Mouse (Mus musculus) forebrain, embryonic 16.5 days (tissue): Measurements from ENCODE around the gene Bcl11b. TPM values are rescaled to one million over a fixed set of nuclear protein-coding genes. Genes with fewer than 3 reads are reported as not detected.

Source experiments
- ATAC-seq: fragments of 200-750 bp; cut with Nextera tagmentation; 2 replicates; pipeline ENCODE4 v1.8.0; 2017; ENCODE audit warnings: mild to moderate bottlenecking, moderate library complexity
- H3K27ac ChIP-seq: fragments of 300-500 bp; sonication (generic); 2 replicates; pipeline ENCODE4 v1.5.1; 2014; ENCODE audit warnings: low read length, control low read depth
- H3K27me3 ChIP-seq: fragments of 300-500 bp; sonication (generic); replicated peaks from 2 replicates; pipeline ENCODE4 v1.6.1; 2014; ENCODE audit warnings: low read length; ENCODE audit not compliant: control insufficient read depth, insufficient read depth
- H3K36me3 ChIP-seq: fragments of 300-500 bp; sonication (generic); 2 replicates; pipeline ENCODE4 v1.6.1; 2014; ENCODE audit not compliant: control insufficient read depth, insufficient read depth
- H3K4me1 ChIP-seq: fragments of 300-500 bp; sonication (generic); replicated peaks from 2 replicates; pipeline ENCODE4 v1.6.1; 2014; ENCODE audit warnings: low read length; ENCODE audit not compliant: control insufficient read depth, insufficient read depth
- H3K4me2 ChIP-seq: fragments of 300-500 bp; sonication (generic); 2 replicates; pipeline ENCODE4 v1.6.1; 2014; ENCODE audit warnings: mild to moderate bottlenecking, low read length, control low read depth
- H3K4me3 ChIP-seq: fragments of 300-500 bp; sonication (generic); replicated peaks from 2 replicates; pipeline ENCODE4 v1.5.1; 2014; ENCODE audit warnings: mild to moderate bottlenecking, low read length, control low read depth
- H3K9ac ChIP-seq: fragments of 300-500 bp; sonication (generic); replicated peaks from 2 replicates; pipeline ENCODE4 v1.6.1; 2014; ENCODE audit warnings: low read depth, low read length, control low read depth
- H3K9me3 ChIP-seq: fragments of 300-500 bp; sonication (generic); 2 replicates; pipeline ENCODE4 v1.6.1; 2016; ENCODE audit warnings: low read length; ENCODE audit not compliant: control insufficient read depth
- WGBS: fragments of 180-500 bp; shearing (Covaris S2); extraction: QIAGEN DNeasy Blood & Tissue Kit; methylation state at CpG from one replicate; pipeline ENCODE4 v1.1.7; 2014; 5-methylcytosine and 5-hydroxymethylcytosine counted together
- polyA plus RNA-seq: library from polyadenylated mRNA; unstranded; fragments of >200 nt; fragmentation: Nextera tagmentation; extraction: Ambion mirVana; gene quantifications from 2 replicates; pipeline ENCODE4 v1.2.1, GENCODE M21; 2015

Gene Bcl11b
- polyA plus RNA-seq, 1 experiment from 2014 or later: 81.4 TPM

- no peak for ATAC-seq
- Histone ChIP-seq H3K36me3 (no peaks in the 10 kb centered on the region), H3K4me3 (no peak overlapping the region), H3K4me1 (peaks cover 33% of the 10 kb centered on the region), H3K9me3 (no peaks in the 10 kb centered on the region), H3K27me3 (no peaks in the 10 kb centered on the region), H3K4me2 (no peak overlapping the region), H3K9ac (no peak overlapping the region), H3K27ac (no peak overlapping the region)
- 43% methylated on average over 11 of the region's 11 CpGs for WGBS
Observed at GRCm38 (mm10) chr12:108010346-108010745, 6.9 kb upstream of the Bcl11b start.

DNA sequence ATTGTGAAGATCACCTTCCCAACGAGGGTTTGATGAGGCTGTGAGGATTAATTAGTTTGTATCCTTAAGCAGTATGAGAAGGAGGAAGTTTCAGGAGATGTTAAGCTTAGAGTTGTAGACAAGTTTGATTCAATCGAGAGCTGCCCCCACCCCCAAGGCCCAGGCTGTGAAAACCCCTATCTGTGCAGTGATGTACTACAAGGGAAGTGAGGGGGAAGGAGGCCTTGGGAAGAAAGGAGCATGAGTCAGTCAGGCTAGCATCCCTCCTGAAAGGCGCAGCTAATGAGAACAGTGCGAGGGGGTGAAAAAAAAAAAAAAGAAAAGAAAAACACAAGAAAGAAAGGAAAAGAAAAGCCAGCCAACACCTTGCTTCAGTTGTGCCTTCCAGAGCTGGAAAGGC, 5.8 kb upstream of the Bcl11b start:
- no peak overlapping the region for H3K27ac ChIP-seq
- no peak overlapping the region for H3K4me3 ChIP-seq
- no peaks in the 10 kb centered on the region for H3K9me3 ChIP-seq
- 17% methylated on average over 4 of the region's 4 CpGs for WGBS
- peaks cover 39% of the 10 kb centered on the region for H3K4me1 ChIP-seq
- no peak overlapping the region for H3K4me2 ChIP-seq
- no peaks in the 10 kb centered on the region for H3K36me3 ChIP-seq
- no peak for ATAC-seq
- H3K27me3 ChIP-seq: no peaks in the 10 kb centered on the region
- no peak overlapping the region for H3K9ac ChIP-seq

- no peaks in the 10 kb centered on the region for H3K36me3 ChIP-seq
- H3K27me3 ChIP-seq: no peaks in the 10 kb centered on the region
- H3K9ac ChIP-seq: peak overlapping the region; percentile 69
- ATAC-seq: peak; percentile 86
- peak overlapping the region; percentile 72 for H3K4me2 ChIP-seq
- H3K27ac ChIP-seq: peak overlapping the region; percentile 79
- H3K4me3 ChIP-seq: peak overlapping the region; percentile 81
- H3K9me3 ChIP-seq: no peaks in the 10 kb centered on the region
- peaks cover 35% of the 10 kb centered on the region for H3K4me1 ChIP-seq
- 1% methylated on average over 56 of the region's 56 CpGs for WGBS
Observed at GRCm38 (mm10) chr12:108005816-108006626, 2.6 kb upstream of the Bcl11b start.

DNA sequence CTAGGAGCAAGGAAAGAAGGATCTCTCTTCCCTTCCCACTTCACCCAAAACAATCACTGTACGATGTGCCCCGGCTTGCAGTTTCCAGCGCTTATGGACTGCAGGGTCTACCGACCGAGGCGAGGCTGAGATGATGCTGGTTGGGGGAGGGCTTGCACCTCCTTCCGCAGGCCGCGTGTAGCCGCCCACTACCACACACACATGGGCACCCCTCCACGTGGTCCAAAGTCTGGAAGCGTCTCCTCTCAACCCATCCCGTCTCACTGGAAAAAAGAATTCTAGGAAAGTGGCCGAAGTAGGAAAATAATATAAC, 2.0 kb upstream of the Bcl11b start:
- H3K27me3 ChIP-seq: no peaks in the 10 kb centered on the region
- ATAC-seq: no peak
- peak overlapping the region; percentile 79 for H3K27ac ChIP-seq
- 14% methylated on average over 14 of the region's 14 CpGs for WGBS
- peak overlapping the region; percentile 81 for H3K4me3 ChIP-seq
- no peaks in the 10 kb centered on the region for H3K36me3 ChIP-seq
- H3K4me1 ChIP-seq: peaks cover 35% of the 10 kb centered on the region
- H3K4me2 ChIP-seq: peak overlapping the region; percentile 72
- H3K9ac ChIP-seq: peak overlapping the region; percentile 65
- H3K9me3 ChIP-seq: no peaks in the 10 kb centered on the region

GRCm38 (mm10) chr12:108004701-108005487, 1.5 kb upstream of the Bcl11b start:
- WGBS: 2% methylated on average over 42 of the region's 43 CpGs
- H3K27ac ChIP-seq: peak overlapping the region; percentile 79
- H3K4me3 ChIP-seq: peak overlapping the region; percentile 81
- H3K27me3 ChIP-seq: no peaks in the 10 kb centered on the region
- peak overlapping the region; percentile 72 for H3K4me2 ChIP-seq
- H3K9ac ChIP-seq: peak overlapping the region; percentile 65
- ATAC-seq: no peak
- peaks cover 33% of the 10 kb centered on the region for H3K4me1 ChIP-seq
- H3K36me3 ChIP-seq: no peaks in the 10 kb centered on the region
- no peaks in the 10 kb centered on the region for H3K9me3 ChIP-seq

- Histone ChIP-seq H3K27me3 (no peaks in the 10 kb centered on the region), H3K27ac (peak overlapping the region; percentile 100), H3K4me2 (peak overlapping the region; percentile 72), H3K4me1 (peaks cover 31% of the 10 kb centered on the region), H3K9me3 (no peaks in the 10 kb centered on the region), H3K9ac (peak overlapping the region; percentile 100), H3K4me3 (peak overlapping the region; percentile 81), H3K36me3 (no peaks in the 10 kb centered on the region)
- WGBS: under 1% methylated on average over 35 of the region's 35 CpGs
- ATAC-seq: peak; percentile 69
Observed at GRCm38 (mm10) chr12:108003928-108004327, 526 bp upstream of the Bcl11b start.

- H3K4me1 ChIP-seq: peaks cover 42% of the 10 kb centered on the region
- peak overlapping the region; percentile 72 for H3K4me2 ChIP-seq
- H3K4me3 ChIP-seq: peak overlapping the region; percentile 81
- no peaks in the 10 kb centered on the region for H3K36me3 ChIP-seq
- H3K9ac ChIP-seq: peak overlapping the region; percentile 100
- H3K9me3 ChIP-seq: no peaks in the 10 kb centered on the region
- no peak for ATAC-seq
- H3K27ac ChIP-seq: peak overlapping the region; percentile 100
- no peaks in the 10 kb centered on the region for H3K27me3 ChIP-seq
- WGBS: under 1% methylated on average over 55 of the region's 78 CpGs
Observed at GRCm38 (mm10) chr12:108002436-108003189, 789 bp downstream of the Bcl11b start.

GRCm38 (mm10) chr12:108001652-108002340, 1.6 kb downstream of the Bcl11b start:
- WGBS: 2% methylated on average over 37 of the region's 37 CpGs
- H3K4me1 ChIP-seq: peaks cover 48% of the 10 kb centered on the region
- no peak for ATAC-seq

More at GRCm38 (mm10) chr12:108001652-108002340, 1.6 kb downstream of the Bcl11b start:
- Histone ChIP-seq H3K4me2 (peak overlapping the region; percentile 72), H3K9me3 (no peaks in the 10 kb centered on the region), H3K36me3 (no peaks in the 10 kb centered on the region), H3K9ac (peak overlapping the region; percentile 100), H3K27ac (peak overlapping the region; percentile 100), H3K27me3 (no peaks in the 10 kb centered on the region), H3K4me3 (peak overlapping the region; percentile 81)
